ENCODE assay signal across 36 mouse cellular contexts in genomic region chr3:88271859-88272258, GRCm38 (mm10). TPM values are rescaled to one million over a fixed set of nuclear protein-coding genes. Genes with fewer than 3 reads are reported as not detected.
"Had no signal": no experiment of that assay in that cellular context is flagged by ENCODE, and none has a peak within 500 bp of the region (broad histone marks: within the 10 kb centered on the region; RNA-seq: fewer than 3 reads in every experiment).

No protein-coding gene starts in this region.

- DNase-seq: cerebellum, adult 9-11 months; cerebellum, postnatal 10 days; cerebellum, postnatal 14 days; cerebellum, postnatal 25 days; cerebellum, postnatal 36 days; embryo, embryonic 11 days; forebrain, postnatal 0 days; gastrocnemius, adult 2 months; gastrocnemius, postnatal 10 days; gastrocnemius, postnatal 14 days; gastrocnemius, postnatal 25 days; gastrocnemius, postnatal 36 days; heart, adult 11 months; heart, adult 18-20 months; heart, adult 2 months had no signal

- H3K4me3 ChIP-seq: embryonic facial prominence, embryonic 10.5 days; embryonic facial prominence, embryonic 12.5 days; embryonic facial prominence, embryonic 13.5 days; embryonic facial prominence, embryonic 15.5 days; erythroblast, embryonic 14.5 days; forebrain, embryonic 10.5 days; forebrain, embryonic 12.5 days; forebrain, embryonic 13.5 days; forebrain, embryonic 15.5 days; gastrocnemius, adult 2 months; heart, adult 2 months; heart, embryonic 10.5 days had no signal

- H3K27ac ChIP-seq: embryonic facial prominence, embryonic 10.5 days; embryonic facial prominence, embryonic 12.5 days; embryonic facial prominence, embryonic 13.5 days; embryonic facial prominence, embryonic 15.5 days; forebrain, embryonic 10.5 days; forebrain, embryonic 12.5 days; forebrain, embryonic 13.5 days; forebrain, embryonic 15.5 days; gastrocnemius, adult 2 months; heart, adult 2 months; heart, embryonic 10.5 days had no signal

- H3K27me3 ChIP-seq: embryonic facial prominence, embryonic 12.5 days; embryonic facial prominence, embryonic 13.5 days; embryonic facial prominence, embryonic 15.5 days; forebrain, embryonic 12.5 days; forebrain, embryonic 13.5 days; forebrain, embryonic 15.5 days had no signal

- H3K4me1 ChIP-seq: embryonic facial prominence, embryonic 10.5 days; embryonic facial prominence, embryonic 12.5 days; embryonic facial prominence, embryonic 13.5 days; embryonic facial prominence, embryonic 15.5 days; forebrain, embryonic 10.5 days; forebrain, embryonic 12.5 days; forebrain, embryonic 13.5 days; forebrain, embryonic 15.5 days; heart, embryonic 10.5 days had no signal

- H3K9me3 ChIP-seq: embryonic facial prominence, embryonic 10.5 days; embryonic facial prominence, embryonic 12.5 days; embryonic facial prominence, embryonic 13.5 days; embryonic facial prominence, embryonic 15.5 days; forebrain, embryonic 10.5 days; forebrain, embryonic 12.5 days; forebrain, embryonic 13.5 days; forebrain, embryonic 15.5 days; heart, embryonic 10.5 days had no signal

- H3K9ac ChIP-seq: embryonic facial prominence, embryonic 12.5 days; embryonic facial prominence, embryonic 13.5 days; embryonic facial prominence, embryonic 15.5 days; forebrain, embryonic 12.5 days; forebrain, embryonic 13.5 days; forebrain, embryonic 15.5 days; forebrain, postnatal 0 days had no signal

- H3K36me3 ChIP-seq: embryonic facial prominence, embryonic 10.5 days; embryonic facial prominence, embryonic 12.5 days; embryonic facial prominence, embryonic 13.5 days; embryonic facial prominence, embryonic 15.5 days; forebrain, embryonic 10.5 days; forebrain, embryonic 12.5 days; forebrain, embryonic 15.5 days; heart, embryonic 10.5 days had no signal

RNA-seq across cellular contexts. Expression of gene Gm38392, which starts 15.2 kb away (rescaled TPM):
- total RNA-seq: common myeloid progenitor, adult 5-6 weeks; forebrain, postnatal 0 days; granulocyte monocyte progenitor cell, adult 5-6 weeks had no signal
- polyA plus RNA-seq: cortical plate, adult 2 months; embryonic facial prominence, embryonic 10.5 days; embryonic facial prominence, embryonic 11.5 days; embryonic facial prominence, embryonic 12.5 days; embryonic facial prominence, embryonic 14.5 days; erythroblast, embryonic 14.5 days; forebrain, embryonic 10.5 days; forebrain, embryonic 12.5 days; forebrain, embryonic 13.5 days; forebrain, embryonic 15.5 days; frontal cortex, adult 2 months; heart, adult 2 months had no signal

RNA-seq across cellular contexts. Expression of gene Rhbg, which starts 17.4 kb away (rescaled TPM):
- total RNA-seq: common myeloid progenitor, adult 5-6 weeks; gastrocnemius, adult 18-20 months; gastrocnemius, adult 2 months; gastrocnemius, adult 8-10 months; gastrocnemius, postnatal 10 days; gastrocnemius, postnatal 14 days; gastrocnemius, postnatal 25 days; gastrocnemius, postnatal 36 days; granulocyte monocyte progenitor cell, adult 5-6 weeks; heart, adult 2 months; heart, adult 8-10 months had no signal
- polyA plus RNA-seq: cortical plate, adult 2 months; erythroblast, embryonic 14.5 days; forebrain, embryonic 11.5 days; forebrain, embryonic 16.5 days; frontal cortex, adult 2 months had no signal
